Mouse (Mus musculus) neural tube, embryonic 15.5 days (tissue): ENCODE results near the gene Parva. TPM values are rescaled to one million over a fixed set of nuclear protein-coding genes. Genes with fewer than 3 reads are reported as not detected.

Source experiments
- ATAC-seq: fragments of 200-750 bp; cut with Nextera tagmentation; 2 replicates; pipeline ENCODE4 v1.8.0; 2017; ENCODE audit warnings: mild to moderate bottlenecking, moderate TSS enrichment, moderate library complexity; ENCODE audit not compliant: low FRiP score
- H3K27ac ChIP-seq: fragments of 300-500 bp; sonication (generic); replicated peaks from 2 replicates; pipeline ENCODE4 v1.5.1; 2015; ENCODE audit warnings: mild to moderate bottlenecking, inconsistent platforms
- H3K27me3 ChIP-seq: fragments of 300-500 bp; sonication (generic); replicated peaks from 2 replicates; pipeline ENCODE4 v1.6.1; 2015; ENCODE audit warnings: inconsistent platforms
- H3K36me3 ChIP-seq: fragments of 300-500 bp; sonication (generic); 2 replicates; pipeline ENCODE4 v1.6.1; 2015; ENCODE audit warnings: inconsistent platforms
- H3K4me1 ChIP-seq: fragments of 300-500 bp; sonication (generic); 2 replicates; pipeline ENCODE4 v1.6.1; 2015; ENCODE audit warnings: inconsistent platforms
- H3K4me2 ChIP-seq: fragments of 300-500 bp; sonication (generic); 2 replicates; pipeline ENCODE4 v1.6.1; 2015; ENCODE audit warnings: inconsistent platforms, mild to moderate bottlenecking, moderate library complexity
- H3K4me3 ChIP-seq: fragments of 300-500 bp; sonication (generic); replicated peaks from 2 replicates; pipeline ENCODE4 v1.5.1; 2015; ENCODE audit warnings: mild to moderate bottlenecking, inconsistent platforms
- H3K9ac ChIP-seq: fragments of 300-500 bp; sonication (generic); replicated peaks from 2 replicates; pipeline ENCODE4 v1.6.1; 2015; ENCODE audit warnings: mild to moderate bottlenecking, inconsistent platforms
- H3K9me3 ChIP-seq: fragments of 300-500 bp; sonication (generic); replicated peaks from 2 replicates; pipeline ENCODE4 v1.6.1; 2016; ENCODE audit warnings: inconsistent platforms
- WGBS: fragments of 180-500 bp; shearing (Covaris S2); methylation state at CpG from one replicate; pipeline ENCODE4 v1.1.7; 2015; ENCODE audit warnings: mixed read lengths; 5-methylcytosine and 5-hydroxymethylcytosine counted together
- polyA plus RNA-seq: library from polyadenylated mRNA; unstranded; fragments of >200 nt; fragmentation: Nextera tagmentation; extraction: Ambion mirVana; gene quantifications from 2 replicates; pipeline ENCODE4 v1.2.1, GENCODE M21; 2015

Gene Parva
- polyA plus RNA-seq, 1 experiment from 2014 or later: 23.7 TPM

DNA sequence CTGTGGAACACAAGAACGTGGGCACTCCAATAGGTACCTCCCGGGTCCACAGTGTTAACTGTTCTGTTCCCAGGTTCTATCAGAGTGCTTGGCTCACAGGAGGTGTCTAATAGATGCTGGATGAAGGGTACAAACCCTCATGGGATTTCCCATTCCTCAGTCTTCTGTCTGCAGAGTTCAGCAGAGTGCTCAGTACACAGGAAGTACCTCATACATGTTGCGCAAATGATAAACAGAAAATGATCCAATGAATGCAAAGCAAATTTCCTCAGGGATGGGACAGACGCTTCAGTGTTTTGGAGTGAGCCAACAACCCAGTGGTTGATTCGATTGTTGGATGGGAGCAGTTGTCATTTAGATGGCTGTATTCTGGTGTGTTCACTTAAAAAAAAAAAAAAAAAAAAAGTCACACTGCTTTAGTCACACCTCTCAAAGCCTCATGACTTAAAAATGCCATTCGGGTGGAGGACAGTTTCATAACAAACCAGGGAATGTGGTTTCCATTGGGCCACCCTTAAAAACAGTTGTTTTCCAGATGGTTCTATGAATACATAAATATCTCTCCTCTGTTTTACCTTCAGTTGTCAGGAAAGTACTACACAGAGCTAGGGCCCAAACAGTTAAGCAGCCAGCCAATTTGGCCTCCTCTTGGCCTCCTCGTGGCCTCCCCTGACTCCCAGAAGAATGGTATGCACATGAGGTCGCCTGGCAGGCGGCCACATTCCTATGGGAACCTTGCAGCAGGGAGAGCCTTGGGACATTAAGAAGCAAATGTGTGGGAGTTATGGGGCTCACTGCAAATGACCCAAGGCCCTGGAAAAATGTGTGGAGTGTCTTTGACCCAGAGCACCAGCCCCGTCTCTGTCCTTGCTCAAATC, 187.7 kb downstream of the Parva start:
- no peak overlapping the region for H3K4me2 ChIP-seq
- no peaks in the 10 kb centered on the region for H3K36me3 ChIP-seq
- H3K4me1 ChIP-seq: no peaks in the 10 kb centered on the region
- H3K9ac ChIP-seq: no peak overlapping the region
- no peak for ATAC-seq
- no peaks in the 10 kb centered on the region for H3K27me3 ChIP-seq
- H3K4me3 ChIP-seq: no peak overlapping the region
- no peak overlapping the region for H3K27ac ChIP-seq
- no peaks in the 10 kb centered on the region for H3K9me3 ChIP-seq
- WGBS: 66% methylated on average over 10 of the region's 10 CpGs

DNA sequence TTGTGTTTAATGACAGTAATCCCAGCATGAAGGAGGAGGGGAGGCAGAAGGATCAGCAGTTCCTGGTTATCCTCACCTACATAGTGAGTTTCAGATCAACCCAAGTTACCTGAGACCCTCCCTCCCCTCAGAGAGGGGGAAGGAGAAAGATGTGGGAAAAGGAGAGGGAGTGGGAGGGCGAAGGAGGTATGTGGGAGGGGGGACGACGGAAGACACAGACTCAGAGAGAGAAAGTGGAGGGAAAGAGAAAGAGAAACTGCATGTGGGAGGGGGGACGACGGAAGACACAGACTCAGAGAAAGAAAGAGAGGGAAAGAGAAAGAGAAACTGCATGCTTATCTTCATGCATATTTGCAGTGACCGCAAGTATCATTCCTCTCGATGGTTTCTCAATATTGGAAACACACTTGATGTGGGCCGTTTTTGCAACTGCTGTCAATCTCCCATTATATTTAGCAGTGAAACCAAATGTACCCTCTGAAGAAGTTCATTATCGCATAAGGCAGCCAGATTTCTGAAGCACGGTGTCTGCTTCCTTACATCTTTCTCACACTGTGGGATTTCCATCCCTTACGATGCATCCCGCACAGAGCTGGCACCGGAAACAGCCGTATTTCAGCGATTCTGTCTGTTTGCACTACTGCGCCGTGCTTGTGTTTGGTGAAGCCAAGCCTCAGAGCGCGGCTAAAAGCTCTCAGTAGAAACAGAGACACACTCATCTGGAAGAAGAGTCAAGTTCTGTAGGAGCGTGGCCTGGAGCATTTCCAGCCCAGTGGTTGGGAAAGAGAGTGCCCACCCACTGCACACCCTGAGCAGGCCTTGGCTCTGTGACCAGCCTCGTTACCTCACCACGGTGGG, 193.2 kb downstream of the Parva start:
- no peaks in the 10 kb centered on the region for H3K27me3 ChIP-seq
- H3K4me1 ChIP-seq: 0 out of 2 replicates have a peak, but pooled peaks cover 6% of the 10 kb centered on the region
- no peak overlapping the region for H3K4me3 ChIP-seq
- WGBS: 72% methylated on average over 22 of the region's 22 CpGs
- H3K27ac ChIP-seq: no peak overlapping the region; the same call in 1 of the 2 replicates
- H3K9me3 ChIP-seq: no peaks in the 10 kb centered on the region
- no peak overlapping the region for H3K9ac ChIP-seq
- peak overlapping the region; percentile 13; the same call in 1 of the 2 replicates for H3K4me2 ChIP-seq
- ATAC-seq: no peak; the same call in 1 of the 2 replicates
- no peaks in the 10 kb centered on the region for H3K36me3 ChIP-seq

DNA sequence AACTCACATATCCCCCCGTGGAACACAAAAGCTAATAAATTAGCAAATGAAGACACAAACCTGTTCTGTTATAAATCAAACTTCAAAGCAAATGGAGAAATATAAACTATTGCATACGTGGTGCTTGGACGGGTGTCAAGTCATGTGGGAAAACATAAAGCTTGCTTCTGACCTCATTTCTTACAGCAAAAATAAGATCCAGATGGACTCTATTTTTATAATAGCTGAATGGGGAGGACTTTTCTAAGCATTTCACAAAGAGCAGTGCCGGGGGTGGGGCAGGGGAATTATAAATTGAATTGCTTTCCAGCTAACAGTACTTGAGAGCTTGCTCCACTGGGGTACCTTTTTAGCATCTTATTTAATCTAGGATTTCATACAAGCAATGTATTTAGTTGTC, 200.2 kb downstream of the Parva start:
- Histone ChIP-seq H3K36me3 (no peaks in the 10 kb centered on the region), H3K9me3 (no peaks in the 10 kb centered on the region), H3K27me3 (no peaks in the 10 kb centered on the region), H3K4me1 (0 out of 2 replicates have a peak, but pooled peaks cover 3% of the 10 kb centered on the region), H3K9ac (no peak overlapping the region), H3K4me3 (no peak overlapping the region), H3K27ac (no peak overlapping the region), H3K4me2 (no peak overlapping the region)
- 74% methylated on average over 4 of the region's 4 CpGs for WGBS
- no peak for ATAC-seq

DNA sequence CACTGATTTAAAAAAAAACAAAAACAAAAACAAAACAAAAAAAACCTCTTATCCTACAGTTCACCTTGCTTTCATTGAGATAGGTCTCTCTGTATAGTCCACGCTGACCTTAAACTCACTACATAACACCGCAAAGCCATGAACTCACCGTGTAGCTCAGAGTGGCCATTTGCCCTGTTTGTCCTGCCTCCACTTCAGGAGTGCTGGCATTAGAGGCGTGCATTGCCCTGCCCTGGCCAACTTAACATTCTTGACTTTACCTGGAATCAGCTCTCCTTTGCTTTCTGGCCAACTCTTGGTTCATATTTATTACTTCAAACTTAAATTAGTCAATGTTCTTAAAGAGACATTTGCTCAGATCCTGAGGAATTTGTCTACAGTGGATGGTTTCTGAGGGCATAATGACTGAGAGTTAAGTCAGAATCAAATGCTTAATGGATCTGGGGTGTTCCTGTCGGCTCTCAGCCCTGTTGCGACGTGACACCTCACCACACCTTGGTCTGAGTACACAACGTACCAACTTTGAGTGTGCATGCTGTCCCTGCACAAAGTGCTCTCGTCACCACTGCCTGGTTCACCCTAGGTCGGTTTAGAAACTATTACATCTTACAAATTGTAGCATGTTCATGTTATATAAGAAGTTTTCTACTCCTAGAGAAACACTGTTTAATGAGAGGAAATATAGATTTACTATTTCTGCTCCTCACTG, 207.4 kb downstream of the Parva start:
- Histone ChIP-seq H3K4me3 (no peak overlapping the region), H3K36me3 (no peaks in the 10 kb centered on the region), H3K27ac (no peak overlapping the region), H3K9me3 (no peaks in the 10 kb centered on the region), H3K9ac (no peak overlapping the region), H3K4me1 (0 out of 2 replicates have a peak, but pooled peaks cover 3% of the 10 kb centered on the region), H3K27me3 (no peaks in the 10 kb centered on the region), H3K4me2 (no peak overlapping the region)
- no peak for ATAC-seq
- 92% methylated on average over 10 of the region's 10 CpGs for WGBS

DNA sequence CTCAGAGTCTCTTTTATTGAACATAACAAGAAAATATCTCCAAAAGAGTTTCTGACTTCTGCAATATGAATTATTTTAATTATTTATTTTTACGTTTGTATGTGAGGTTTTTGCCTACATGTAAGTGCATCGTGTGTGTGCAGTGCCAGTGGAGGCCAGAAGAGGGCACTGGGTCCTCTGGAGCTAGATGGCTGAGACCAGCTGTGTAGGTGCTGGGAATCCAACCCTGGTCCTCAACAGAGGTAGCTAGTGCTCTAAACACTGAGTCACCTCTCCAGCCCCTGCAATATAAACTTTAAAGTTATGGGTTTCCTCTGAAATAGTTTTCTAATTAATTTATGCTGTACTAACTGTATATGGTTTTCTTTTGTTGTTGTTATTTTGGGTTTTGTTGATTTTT, 208.6 kb downstream of the Parva start:
- H3K4me2 ChIP-seq: no peak overlapping the region
- no peak overlapping the region for H3K27ac ChIP-seq
- no peaks in the 10 kb centered on the region for H3K27me3 ChIP-seq
- no peak overlapping the region for H3K4me3 ChIP-seq
- no peak overlapping the region for H3K9ac ChIP-seq
- 0 out of 2 replicates have a peak, but pooled peaks cover 3% of the 10 kb centered on the region for H3K4me1 ChIP-seq
- ATAC-seq: no peak
- H3K9me3 ChIP-seq: no peaks in the 10 kb centered on the region
- no peaks in the 10 kb centered on the region for H3K36me3 ChIP-seq
- WGBS: 97% methylated on average over 2 of the region's 2 CpGs

Other genes with a start within 250 kb of the Parva start
- 3.9 and 6.2 TPM in 2 replicates for gene Mical2, start 201.6 kb upstream of the Parva start, polyA plus RNA-seq